Mouse (Mus musculus): Measurements from ENCODE around the gene Tfdp1.
A peak's percentile ranks its signal among the peaks of the same experiment; 100 is the strongest.

Gene Tfdp1

GRCm38 (mm10) chr8:13353155-13353833 lies 14.7 kb downstream of the Tfdp1 start:
- DNase-seq, result no peak

GRCm38 (mm10) chr8:13353883-13354282 lies 15.3 kb downstream of the Tfdp1 start:
- no peak for DNase-seq

GRCm38 (mm10) chr8:13356221-13356620 lies 17.7 kb downstream of the Tfdp1 start:
- no peak for DNase-seq

- no peak for DNase-seq
Observed at GRCm38 (mm10) chr8:13356681-13357080, 18.1 kb downstream of the Tfdp1 start.

- DNase-seq, result no peak
Observed at GRCm38 (mm10) chr8:13360213-13360612, 21.7 kb downstream of the Tfdp1 start.

DNA sequence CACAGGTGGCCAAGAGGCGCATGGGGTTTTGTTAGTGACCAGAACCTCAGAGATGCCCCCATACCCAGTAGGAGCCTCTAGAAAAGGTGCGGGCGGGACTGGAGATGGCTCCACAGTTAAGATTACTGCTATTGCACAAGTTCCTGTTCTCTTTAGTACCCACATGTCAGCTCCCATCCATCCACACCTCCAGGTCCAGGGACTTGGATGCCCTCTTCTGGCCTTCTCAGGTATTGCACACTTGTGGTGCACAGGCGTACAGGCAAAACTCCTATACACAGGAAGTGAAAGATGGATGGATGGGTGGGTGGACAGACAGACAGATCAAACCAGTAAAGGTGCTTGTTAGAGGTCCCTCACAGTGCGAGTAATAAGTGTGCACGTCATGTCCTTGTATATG lies 23.3 kb downstream of the Tfdp1 start:
- DNase-seq, result peak; percentile 42

- DNase-seq, result no peak
Observed at GRCm38 (mm10) chr8:13373151-13373662, 34.7 kb downstream of the Tfdp1 start.

- DNase-seq, result no peak
Observed at GRCm38 (mm10) chr8:13381630-13382029, 43.1 kb downstream of the Tfdp1 start.

GRCm38 (mm10) chr8:13382536-13382935 lies 44.0 kb downstream of the Tfdp1 start:
- DNase-seq, result no peak

DNA sequence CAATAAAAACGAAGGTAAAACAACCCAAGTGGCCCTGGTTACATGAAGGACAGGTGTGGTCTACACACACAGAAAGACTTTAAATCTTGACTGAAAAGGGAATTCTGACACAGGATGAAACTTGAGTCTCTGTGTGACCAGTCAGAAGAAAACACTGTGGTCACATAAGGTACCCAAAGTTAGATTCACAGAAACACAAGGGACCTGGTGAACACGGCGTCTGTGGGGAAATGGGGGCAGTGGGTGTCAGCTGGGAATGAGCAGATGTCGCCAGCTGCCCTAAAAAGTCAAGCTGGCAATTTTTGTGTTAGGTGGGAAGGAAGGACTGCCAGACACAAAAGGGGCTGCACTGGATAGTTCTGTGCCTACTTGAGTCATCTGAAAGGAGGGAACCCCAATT lies 44.4 kb downstream of the Tfdp1 start:
- no peak for DNase-seq

- no peak for DNase-seq
Observed at GRCm38 (mm10) chr8:13386366-13386765, 47.8 kb downstream of the Tfdp1 start.

DNA sequence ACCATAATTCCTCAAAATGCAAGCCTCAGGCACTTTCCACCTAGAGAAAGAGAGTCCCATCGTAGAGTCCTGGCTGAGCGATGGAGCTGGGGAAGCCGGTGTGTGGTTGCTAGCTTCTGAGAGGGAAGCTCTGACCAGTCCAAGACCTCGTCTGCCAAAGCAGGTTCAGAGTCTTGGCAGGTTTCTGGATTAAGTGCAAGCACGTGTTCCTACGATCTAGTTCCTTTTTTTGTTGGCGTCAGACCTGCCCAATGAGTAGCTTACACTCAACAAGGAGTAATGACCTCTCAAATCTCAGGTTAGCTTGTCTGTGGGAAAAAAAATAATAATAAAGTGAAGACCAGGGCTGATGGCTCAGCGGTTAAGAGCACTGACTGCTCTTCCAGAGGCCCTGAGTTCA lies 49.2 kb downstream of the Tfdp1 start:
- DNase-seq, result no peak

GRCm38 (mm10) chr8:13388744-13389143 lies 50.2 kb downstream of the Tfdp1 start:
- DNase-seq, result no peak

- no peak for DNase-seq
Observed at GRCm38 (mm10) chr8:13393869-13394268, 55.3 kb downstream of the Tfdp1 start.

- DNase-seq, result no peak
Observed at GRCm38 (mm10) chr8:13396725-13397124, 58.2 kb downstream of the Tfdp1 start, which contains the start of gene Atp4b. Atp4b (minus strand) TSS chr8:13396825.

GRCm38 (mm10) chr8:13403517-13403916 lies 65.0 kb downstream of the Tfdp1 start:
- DNase-seq, result no peak

DNA sequence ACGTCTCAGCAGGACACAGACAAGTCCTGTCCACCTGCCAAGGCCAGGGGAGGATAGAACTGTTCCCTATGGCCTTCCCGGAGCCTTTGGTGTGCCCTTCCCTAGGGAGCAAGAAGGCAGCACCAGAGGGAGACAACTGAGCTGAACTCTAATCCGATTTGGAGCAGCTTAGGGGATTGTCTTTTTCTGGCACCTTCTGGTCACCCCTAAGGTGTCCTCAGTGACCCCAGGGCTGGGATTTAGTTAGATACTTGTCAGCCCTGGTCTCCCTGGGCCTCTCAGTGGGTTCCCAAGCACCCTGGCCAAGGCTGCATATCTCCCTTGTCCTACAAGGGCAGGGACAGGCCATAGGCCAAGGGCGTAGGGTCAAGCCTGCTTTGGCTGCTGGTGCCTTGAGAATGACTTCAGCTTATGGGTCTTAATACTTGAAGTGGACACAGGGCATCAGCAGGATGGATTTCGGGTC lies 66.1 kb downstream of the Tfdp1 start, which contains the start of gene Grk1:
Gene Grk1 (plus strand): TSS at position 416 of the 466 bp plus-strand sequence.
- DNase-seq, result no peak

DNA sequence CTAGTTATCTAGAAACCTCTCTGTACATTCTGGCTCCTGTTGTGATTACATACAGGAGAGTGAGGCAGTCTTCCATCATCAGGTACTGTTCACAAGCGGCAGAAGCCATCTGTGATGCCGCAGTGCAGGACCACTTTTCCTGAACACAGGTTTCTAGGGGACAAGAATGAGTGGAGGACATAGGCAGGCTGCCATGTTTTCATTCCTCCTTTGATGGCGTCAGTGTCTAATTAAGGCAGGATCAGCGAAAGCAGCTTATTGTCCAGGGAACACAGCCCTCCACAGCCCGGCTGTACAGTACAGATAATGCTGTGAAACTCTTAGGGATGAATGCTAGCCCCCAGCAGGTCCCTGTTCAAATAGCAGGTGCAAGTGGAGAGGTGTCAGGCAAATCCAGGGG lies 67.5 kb downstream of the Tfdp1 start:
- DNase-seq, result no peak

- peak; percentile 89 for DNase-seq
Observed at GRCm38 (mm10) chr8:13411597-13411996, 73.0 kb downstream of the Tfdp1 start.

GRCm38 (mm10) chr8:13412891-13413558 lies 74.5 kb downstream of the Tfdp1 start:
- peak; percentile 85 for DNase-seq

DNA sequence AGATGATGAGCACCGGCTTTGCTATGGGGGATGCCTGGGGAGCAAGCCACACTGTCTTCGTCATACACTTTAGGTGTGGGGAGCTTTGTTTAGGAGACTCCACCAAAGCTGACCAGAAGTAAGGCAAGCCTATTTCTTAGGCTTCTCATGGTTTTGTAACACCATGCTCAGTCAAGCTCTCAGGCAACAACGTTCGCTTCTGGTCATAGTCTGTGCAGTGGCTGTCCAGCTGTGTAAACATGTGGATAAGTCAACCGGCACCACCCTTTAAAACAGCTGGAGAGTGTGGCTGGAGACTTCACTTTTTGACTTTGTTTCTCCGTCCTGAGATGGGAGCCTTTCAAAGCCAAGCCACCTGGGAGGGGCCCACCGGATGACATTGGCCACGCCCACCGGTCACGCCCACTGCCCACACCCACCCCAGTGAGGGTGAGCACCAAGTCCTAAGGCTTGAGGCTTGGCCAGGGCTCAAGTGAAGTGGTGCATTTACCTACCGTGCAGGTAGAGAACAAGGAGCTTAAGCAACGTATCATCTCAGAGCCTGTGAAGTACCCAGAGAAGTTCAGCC lies 75.4 kb downstream of the Tfdp1 start:
- peak; percentile 76 for DNase-seq

DNA sequence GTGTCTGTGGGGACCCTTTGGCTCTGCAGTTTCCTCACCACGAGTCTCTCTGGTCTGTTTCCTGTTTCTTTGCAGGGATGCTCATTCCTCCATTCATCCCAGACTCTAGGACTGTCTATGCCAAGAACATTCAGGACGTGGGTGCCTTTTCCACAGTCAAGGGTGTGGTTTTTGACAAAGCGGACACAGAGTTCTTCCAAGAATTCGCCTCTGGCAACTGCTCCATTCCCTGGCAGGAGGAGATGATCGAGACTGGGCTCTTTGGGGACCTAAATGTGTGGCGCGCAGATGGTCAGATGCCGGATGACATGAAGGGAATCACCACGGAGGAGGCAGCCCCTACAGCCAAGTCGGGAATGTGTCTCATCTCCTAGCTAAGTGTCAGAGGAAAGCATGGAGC lies 77.3 kb downstream of the Tfdp1 start:
- DNase-seq, result no peak

GRCm38 (mm10) chr8:13419111-13419639 lies 80.6 kb downstream of the Tfdp1 start:
- DNase-seq, result no peak

DNA sequence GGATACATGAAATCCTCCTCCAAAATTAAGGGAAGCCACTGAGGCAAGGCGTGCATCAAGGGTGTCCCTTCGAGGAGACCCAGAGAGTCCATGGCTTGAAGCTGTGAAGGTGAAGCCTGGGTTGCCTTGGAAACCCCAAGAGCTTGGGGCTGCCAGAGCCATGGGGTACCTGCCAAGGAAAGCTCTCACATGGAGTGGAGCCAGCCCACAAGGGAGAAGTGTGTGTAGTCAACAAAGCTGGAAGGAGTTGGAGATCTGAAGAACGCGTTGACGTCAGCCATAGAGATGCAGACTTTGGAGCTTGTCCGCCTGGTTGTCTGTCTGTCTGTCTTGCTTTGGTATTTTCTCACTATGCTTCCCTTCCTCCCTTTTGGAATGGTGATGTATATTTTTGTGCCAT lies 82.4 kb downstream of the Tfdp1 start:
- DNase-seq, result no peak

All from thymus, postnatal 4 days (tissue).